Mouse (Mus musculus) large intestine, adult 2 months (tissue): Measurements from ENCODE around the gene Fcgrt. TPM values are rescaled to one million over a fixed set of nuclear protein-coding genes. Genes with fewer than 3 reads are reported as not detected.

Experiments
- DNase-seq: peaks from one replicate; pipeline ENCODE4 v3.0.0-alpha.2; 2012; ENCODE audit warnings: low read depth, low spot score
- WGBS: fragments of 180-500 bp; shearing (Covaris S2); methylation state at CpG from one replicate; pipeline ENCODE4 v1.1.7; 2018; 5-methylcytosine and 5-hydroxymethylcytosine counted together
- polyA plus RNA-seq: library from polyadenylated mRNA; depleted of rRNA; stranded (reverse); fragments of >200 nt; gene quantifications from 2 replicates; pipeline ENCODE4 v1.2.3, GENCODE M21; 2012

Gene Fcgrt
- polyA plus RNA-seq, 1 experiment: 75.3 TPM

DNA sequence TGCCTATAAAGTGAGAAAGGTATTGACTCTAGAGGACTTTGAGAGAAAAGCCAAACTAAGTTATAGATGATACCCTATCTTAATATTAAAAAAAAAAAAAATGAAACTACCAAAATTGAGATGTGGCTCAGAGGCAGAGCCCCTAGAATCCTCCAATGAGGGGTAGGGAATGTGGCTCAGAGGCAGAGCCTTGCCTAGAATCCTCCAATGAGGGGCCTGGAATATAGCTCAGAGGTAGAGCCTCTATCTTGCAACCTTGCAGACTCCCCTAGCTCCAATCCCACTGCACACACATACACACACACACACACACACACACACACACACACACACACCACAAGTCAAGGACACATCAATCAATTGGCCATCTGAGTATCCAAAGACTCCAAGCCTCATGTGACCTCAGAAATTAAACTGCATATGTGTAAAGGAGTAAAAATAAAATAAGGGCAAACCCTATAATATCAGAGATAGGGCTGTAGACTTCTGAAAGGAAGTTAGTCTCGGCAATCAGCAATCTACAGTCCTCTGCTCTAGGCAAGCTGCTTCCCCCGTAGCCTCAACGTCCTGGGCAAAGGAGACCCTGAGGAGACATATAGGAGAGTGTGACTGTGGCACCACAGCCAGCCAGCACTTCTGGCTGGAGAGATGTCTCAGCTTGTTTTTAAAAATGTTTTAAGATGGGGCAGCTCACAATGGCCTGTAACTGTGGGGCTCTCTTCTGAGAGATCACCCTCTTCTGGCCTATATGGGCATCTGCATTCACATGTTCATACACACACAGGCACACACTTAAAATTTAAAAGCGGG, 36.3 kb downstream of the Fcgrt start:
- no peak for DNase-seq
- WGBS: 89% methylated on average over 4 of the region's 4 CpGs

DNA sequence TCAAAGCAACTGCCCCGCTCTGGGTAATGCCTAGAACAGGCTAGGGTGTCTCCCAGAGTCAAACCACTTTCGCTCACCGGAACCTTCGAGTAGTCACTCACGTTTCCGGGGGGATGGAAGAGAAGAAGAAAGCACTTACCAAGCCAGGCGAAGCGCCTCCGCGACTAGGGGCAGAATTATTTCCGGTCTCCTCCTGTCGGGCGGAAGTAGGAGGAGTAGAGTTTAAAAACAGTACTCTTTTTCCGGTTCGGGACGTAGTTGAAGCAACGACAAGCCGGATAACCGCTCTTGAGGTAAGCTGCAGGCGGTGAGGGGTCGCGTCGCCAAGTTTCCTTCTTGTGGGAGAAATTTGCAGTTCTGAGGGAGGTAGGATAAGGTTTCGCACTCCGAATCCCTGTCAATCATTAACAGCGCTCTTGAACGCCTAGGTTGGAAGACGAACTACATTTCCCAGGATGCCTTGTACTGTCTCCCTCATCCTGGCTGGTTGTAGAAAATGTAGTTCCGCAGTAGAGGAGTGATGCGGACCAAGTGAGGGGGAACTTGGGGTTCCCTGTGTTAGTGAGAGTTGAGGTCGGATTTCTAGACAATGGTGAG, 41.3 kb downstream of the Fcgrt start, which contains the start of the genes Nosip and Prrg2:
TSS of gene Nosip (plus strand) at position 191 of the 597 bp plus-strand sequence.
TSS of gene Prrg2 (minus strand) at position 439 of the 597 bp plus-strand sequence.
- under 1% methylated on average over 31 of the region's 31 CpGs for WGBS

DNA sequence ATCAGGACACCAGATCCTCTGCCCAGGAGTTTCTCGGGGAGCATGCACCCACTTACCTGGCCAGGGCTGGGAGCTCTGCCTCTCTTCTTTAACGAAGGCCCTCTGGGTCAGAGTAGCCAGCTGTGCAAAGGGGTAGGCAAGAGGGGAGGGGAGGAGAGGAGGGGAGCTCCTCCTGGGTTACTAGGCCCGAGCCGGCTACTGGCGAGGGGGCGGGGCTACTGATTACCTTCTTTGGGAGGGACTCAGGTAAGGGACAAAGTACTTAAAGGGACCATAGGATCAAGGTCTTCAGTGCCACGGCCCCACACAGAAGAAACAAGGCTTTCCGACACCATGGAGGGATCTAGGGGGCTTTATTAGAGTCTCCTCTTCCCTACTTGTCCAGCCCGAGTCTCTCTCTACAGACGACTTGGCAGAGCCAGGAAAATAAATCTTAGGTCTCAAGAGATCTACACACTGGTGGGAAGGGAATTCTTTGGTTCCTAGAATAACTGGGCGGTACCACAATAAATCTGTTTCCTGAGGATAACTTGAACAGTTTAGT, 42.0 kb downstream of the Fcgrt start:
- 7% methylated on average over 11 of the region's 11 CpGs for WGBS

More for the DNA sequence above, 41.3 kb downstream of the Fcgrt start, which contains the start of the genes Nosip and Prrg2:
- peak; percentile 99 for DNase-seq

DNA sequence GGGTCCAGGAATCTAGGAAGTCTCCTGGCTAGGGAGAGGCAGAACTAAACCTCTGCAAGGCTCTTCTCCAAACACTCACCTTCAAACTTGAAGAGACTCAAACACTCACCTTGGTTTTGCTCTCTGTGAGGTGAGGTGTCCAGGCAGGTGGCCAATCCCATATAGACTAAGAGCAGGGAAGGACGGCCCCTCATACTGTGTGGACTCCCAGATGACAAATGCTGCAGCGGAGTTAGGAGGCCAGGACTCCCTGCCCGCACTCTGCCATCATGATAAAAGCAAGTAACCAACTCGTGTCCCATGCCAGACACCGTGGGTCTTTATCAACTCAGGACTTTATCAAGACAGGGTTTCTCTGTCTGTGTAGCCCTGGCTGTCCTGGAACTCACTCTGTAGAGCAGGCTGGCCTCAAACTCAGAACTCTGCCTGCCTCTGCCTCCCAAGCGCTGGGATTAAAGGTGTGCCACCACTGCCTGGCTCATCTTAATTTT, 43.0 kb downstream of the Fcgrt start:
- WGBS: 86% methylated on average over 6 of the region's 6 CpGs
- DNase-seq: no peak

More for the DNA sequence above, 42.0 kb downstream of the Fcgrt start:
- no peak for DNase-seq

DNA sequence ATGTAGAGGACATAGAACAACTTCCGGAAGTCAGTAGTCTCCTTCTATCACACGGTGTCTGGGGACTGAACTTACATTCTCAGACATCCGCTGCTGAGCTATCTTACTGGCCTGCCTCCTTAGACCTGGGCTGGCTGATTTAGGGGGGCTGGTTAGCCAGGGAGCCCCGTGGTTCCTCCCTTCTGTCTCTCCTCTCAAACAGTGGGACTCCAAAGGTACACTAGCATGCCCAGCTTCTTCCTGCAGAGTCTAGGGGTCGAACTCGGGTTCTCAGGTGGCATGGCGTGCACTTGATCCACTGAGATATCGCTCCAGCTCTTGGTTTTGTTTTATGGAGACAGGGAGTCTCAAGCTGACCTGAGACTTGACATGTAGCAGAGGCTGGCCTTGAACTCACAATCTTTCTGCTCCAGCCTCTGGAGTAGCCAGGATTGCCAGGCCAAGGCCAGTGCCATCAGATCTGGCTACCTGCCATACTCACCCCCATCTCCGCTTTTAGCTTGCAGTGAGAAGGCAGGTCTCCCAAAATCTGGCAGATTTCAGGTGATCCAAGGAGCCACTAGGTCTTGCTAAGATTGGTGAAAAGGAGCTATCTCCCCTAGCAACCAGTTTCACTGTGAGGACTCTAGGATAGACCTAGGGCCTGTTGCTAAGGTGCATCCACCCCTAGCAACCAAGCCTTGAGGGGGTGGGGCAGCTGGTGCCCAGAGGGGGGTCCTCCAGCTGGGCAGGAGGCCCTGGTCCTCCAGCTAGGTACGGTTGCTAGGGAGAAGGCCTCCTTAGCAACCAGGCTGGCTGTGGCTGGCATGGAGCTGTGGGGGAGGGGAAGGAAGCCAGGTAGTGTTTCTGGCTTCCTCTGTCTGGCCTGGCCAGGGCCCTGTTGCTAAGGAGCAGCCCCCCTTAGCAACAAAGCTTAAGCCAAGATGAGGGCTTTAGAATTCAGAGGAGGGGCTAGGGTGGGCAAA, 44.8 kb downstream of the Fcgrt start:
- 89% methylated on average over 10 of the region's 10 CpGs for WGBS
- DNase-seq: no peak

DNA sequence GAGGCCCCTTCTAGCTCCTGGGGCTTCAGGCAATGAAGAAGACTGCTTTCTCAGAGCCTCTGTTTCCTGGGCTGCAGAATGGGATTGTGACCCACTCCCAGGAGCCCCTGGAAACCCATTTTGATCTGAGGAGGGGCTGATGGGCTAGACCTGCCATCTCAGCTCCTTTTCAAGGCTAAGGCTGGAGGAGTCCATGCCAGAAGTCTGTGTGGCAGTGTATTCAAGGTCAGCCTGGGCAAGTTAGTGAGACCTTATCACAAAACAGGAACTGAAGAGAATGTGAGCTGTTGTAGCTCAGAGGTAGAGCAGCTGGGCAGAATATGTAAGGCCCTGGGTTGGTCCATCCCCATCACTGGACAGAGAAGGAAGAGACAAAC, 46.7 kb downstream of the Fcgrt start:
- DNase-seq: no peak

DNA sequence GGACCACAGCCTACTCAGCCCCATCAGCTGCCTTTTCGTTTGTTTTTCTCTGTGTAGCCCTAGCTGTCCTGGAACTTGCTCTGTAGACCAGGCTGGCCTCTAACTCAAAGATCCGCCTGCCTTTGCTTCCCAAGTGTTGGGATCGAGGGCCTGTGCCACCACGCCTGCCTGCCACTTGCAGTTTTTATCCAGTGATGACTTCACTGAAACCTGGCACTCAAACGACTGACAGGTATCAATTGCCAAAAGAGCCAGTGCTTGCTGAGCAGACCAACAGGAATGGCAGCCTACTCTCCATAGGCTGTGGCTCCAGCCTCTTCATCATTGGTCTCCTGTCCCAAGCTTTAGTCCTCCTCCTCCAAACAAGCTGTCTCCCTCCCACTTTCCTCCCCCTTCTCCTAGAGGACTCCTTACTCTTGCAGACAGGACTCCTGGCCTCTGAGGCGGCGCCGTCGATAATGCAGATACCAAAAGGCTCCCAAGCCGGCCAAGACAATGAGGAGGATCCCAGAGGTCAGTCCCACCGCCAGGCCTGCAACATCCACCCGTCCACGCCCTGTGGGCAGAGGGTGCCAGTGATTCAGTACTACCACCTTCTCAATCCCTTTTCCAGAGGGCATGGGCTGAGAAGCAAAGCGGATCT, 47.2 kb downstream of the Fcgrt start:
- WGBS: 80% methylated on average over 14 of the region's 14 CpGs
- DNase-seq: no peak

DNA sequence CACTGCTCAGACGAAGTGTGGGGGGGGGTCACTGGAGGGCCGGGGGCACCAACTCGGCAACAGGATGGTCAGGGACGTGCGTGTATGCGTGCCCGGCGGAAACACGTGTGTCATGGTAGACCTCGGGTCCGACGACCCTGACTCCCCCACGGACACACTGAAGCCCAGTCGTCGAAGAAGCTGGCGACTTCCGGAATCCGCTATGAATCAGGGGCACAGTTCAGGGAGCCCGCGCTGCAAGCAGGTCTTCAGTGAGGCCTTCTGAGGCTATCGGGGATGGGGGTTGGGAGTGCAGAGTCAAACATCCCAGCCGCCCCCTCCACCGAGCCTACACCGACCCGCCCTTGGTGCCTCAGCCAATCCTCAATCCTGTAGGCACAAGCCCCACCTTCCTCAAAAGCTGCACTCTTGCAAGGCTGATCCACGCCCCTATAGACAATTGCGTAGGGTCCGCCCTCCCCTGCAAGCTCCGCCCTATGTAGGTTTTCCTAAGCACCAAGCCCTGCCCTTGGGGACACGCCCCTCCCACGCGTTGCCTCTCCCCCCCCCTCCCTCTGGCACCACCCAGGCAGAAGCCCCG, 49.6 kb downstream of the Fcgrt start:
- under 1% methylated on average over 33 of the region's 33 CpGs for WGBS

DNA sequence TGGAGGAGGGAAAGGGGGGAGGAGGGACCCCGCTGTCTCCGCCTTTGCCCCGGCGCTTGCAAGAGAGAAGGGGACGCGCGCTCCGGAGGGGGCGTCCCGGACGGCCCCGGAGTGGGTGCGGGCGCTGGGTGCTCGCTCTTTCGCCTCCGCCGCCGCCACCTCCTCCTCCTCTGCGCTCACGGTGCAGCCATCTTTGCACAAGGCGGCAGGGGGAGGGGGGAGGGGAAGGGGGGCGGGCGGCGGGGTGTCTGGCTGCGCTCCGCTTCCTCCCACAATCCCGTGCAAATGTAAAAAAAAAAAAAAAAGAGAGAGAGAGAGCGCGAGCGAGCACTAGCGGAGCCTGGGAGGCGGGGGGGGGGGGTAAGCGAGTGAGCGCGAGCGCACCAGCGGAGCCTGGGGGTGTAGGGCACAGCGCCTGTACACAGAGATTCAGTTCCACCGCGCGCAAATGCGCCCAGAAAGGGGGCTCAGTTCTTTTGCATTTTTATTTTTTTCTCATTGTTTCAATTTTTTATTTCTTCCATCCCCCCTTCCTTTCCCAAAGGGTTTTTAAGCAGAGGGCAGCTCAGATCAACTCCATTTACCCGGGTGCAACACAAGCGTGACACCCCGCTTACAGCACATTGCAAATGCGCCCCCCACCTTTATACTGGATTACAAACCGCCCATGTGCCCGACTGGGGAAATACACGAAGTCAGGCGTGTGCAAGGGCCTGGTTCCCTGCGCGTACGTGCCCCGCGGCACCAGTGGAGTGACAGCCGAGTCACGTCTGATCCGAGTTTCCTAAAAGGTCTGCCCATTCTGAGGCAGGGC, 50.3 kb downstream of the Fcgrt start:
- under 1% methylated on average over 44 of the region's 59 CpGs for WGBS
- no peak for DNase-seq

More for the DNA sequence above, 49.6 kb downstream of the Fcgrt start:
- DNase-seq: peak; percentile 91

DNA sequence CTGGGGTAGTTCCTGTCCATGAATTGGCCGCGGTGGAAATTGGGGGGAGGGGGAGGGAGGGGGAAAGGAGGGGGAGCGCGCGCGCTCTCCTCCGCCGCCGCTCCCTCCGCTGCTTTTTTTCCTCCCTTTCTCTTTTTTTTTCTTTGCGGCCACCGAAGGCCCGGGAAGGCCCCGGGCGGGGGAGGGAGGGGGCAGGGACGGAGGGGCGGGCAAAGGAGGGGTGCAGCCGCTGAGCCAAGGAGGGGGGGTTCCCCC, 50.9 kb downstream of the Fcgrt start, which contains the start of gene Prr12:
TSS of gene Prr12 (minus strand) at position 20 of the 255 bp plus-strand sequence.
- no peak for DNase-seq
- 0% methylated on average over 7 of the region's 18 CpGs for WGBS

DNA sequence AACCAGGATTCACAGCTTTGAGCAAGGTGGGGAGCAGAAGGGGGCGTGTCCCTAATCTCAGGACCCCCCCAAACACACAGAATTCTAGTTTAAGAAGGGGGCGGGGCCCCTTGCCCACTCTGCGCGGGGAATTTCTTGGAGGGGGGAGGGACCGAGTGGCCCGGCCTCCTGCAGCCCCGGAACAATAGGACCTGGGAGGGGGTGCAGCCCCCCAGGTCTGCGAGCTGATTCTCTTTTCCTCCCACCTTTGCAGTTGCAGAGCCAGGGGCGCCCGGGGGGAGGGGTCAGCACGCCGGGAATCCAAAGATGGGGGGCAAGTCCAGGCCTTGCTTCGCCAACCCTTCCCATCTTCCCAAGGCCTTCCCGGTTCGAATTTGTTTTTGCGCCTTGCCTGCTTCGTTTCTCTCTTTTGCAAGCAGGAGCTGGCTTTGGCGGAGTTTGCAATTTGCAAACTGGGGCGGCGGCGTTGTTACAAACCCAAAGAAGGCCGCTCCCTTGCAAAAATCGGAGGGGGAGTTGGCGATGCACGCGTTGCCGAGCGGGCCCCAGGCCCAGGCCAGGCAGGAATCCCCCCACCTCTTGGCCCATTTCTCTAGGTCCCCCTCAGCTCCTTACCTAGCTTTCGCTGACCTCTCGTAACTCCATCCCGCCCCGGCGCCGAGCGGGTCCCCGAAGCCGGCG, 51.3 kb downstream of the Fcgrt start:
- no peak for DNase-seq
- under 1% methylated on average over 38 of the region's 38 CpGs for WGBS

DNA sequence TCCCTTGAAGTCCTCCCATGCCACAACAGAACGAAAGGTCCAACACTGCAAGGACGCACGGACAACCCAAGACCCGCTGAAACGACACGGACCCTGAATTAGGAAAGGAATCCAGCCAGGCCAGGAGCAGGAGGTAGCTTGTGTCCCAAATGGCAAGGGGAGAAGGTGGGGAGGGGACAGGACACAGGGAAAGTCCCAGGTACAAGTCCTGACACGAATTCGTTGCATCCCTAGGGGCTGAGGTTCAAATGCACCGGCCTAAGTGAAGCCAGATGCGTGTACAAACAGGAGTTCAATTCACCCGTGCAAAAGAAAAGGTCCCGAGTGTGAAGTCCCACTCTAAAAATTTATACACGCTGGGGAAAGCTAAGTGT, 52.1 kb downstream of the Fcgrt start:
- no peak for DNase-seq
- WGBS: 9% methylated on average over 13 of the region's 13 CpGs

DNA sequence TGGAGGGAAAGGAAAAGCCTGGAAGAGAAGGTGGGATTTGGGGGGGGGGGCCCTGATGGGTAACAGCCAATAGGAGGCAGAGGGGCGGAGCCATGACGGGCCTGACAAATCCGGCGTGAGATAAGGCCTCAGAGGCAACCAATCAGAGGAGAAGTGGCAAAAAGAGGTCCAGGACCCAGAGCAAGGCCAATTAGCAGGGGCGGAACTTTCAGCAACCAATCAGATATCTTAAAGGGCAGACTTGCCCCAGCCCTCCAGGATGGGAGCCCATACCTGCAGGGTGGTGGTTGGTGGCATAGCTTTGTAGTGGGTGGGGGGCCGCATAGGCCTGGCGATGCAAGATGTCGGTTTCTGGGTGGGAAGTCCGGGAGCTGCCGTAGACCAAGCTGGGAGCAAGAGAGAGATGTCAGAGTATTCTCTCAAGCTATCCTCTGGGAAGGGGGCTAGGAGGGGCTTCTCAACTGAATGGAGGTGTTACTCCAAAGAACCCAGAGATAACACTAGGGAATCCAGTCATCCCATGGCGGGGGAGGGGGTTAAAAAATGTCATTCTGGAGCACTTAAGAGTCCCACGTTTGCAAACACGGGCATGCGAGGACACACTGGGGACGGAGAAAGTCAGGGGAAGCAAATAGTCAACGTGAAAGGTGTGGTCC, 52.6 kb downstream of the Fcgrt start:
- DNase-seq: no peak
- WGBS: 33% methylated on average over 16 of the region's 16 CpGs

DNA sequence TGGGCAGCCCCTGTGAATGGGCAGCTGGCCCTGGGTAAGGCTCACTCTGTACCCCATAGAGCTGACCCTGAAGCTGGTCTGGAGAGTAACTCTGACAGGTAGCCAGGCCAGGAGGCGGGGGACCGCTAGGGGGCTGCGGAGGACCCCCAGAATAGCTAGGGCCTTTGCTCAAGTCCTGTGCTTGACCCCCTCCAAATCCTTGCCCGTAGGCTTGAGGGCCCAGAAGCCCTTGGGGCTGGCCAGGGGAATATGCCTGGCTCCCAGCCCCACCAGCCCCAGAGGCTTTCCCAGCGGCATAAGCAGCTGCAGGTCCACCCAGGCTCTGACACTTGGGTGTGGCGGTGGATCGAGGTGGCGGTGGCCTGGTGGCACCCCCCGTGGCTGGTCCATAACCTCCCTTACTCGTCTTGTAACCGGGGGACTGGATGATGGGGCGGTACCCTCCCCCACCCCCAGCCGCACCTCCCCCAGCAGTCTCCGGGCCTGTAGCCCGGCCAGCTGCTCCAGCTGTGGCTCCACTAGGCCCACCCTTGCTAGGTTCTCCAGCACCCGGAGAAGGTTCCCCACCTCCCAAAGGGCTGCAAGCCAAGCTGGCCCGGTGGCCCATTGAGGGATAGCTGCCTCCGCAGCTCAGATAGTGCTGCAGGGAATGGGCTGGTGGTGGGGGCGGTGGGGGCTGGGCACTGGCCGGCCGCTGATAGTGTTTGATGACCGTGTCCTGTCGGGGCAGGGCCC, 54.6 kb downstream of the Fcgrt start:
- no peak for DNase-seq
- WGBS: 87% methylated on average over 23 of the region's 23 CpGs

DNA sequence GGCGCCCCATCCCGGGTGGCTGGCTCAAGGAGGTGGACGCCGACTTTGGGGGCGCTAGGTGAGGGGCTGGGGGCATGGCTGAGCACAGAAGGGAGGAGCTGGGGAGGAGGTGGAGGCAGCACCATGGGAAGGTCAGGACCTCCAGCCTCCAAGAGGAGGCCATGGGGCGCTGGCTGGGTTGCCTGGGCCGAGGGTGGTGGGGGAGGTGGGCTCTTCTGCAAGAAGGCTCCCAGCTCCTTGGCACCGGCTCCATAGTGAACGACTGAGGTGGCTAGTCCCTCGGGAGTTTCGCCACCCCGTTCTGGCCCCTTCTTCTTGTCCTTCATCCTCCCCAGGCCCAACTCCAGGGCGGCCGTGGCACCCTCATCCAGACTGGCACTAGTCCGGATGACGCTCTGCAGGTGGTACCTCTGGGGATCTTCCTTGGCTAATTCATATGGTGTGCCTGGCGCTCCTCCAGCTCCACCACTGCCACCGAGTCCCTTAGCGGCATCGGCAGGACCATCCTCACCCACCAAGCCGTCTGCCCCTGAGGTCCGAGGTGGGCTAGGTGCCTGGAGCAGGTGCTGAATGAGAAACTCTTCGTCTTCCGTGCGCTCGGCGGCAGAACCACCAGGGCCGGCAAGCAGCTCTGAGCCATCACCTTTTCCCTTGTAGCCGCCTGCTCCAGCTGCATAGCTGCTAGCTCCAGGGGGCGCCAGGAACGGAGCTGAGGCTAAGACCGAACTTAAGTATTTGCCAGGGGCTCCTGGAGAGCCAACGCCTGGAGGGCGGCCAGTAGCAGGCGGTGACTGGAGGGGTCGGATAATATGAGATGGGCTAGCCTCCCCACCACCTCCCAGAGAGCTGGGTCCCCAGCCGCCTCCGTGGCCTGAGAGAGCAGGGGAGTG, 55.4 kb downstream of the Fcgrt start:
- 92% methylated on average over 38 of the region's 38 CpGs for WGBS
- no peak for DNase-seq
